Mouse (Mus musculus) ovary, postnatal 10 days (tissue): ENCODE measurements around the gene 2410015M20Rik.
"Not testable (repeated sequence)": the region's sequence is repeated elsewhere in the genome, so short reads cannot be mapped to it uniquely, and the experiment has no call there.

Experiments used
- DNase-seq: peaks from one replicate; pipeline ENCODE4 v3.0.0; 2022; ENCODE audit warnings: low spot score

Gene 2410015M20Rik

DNA sequence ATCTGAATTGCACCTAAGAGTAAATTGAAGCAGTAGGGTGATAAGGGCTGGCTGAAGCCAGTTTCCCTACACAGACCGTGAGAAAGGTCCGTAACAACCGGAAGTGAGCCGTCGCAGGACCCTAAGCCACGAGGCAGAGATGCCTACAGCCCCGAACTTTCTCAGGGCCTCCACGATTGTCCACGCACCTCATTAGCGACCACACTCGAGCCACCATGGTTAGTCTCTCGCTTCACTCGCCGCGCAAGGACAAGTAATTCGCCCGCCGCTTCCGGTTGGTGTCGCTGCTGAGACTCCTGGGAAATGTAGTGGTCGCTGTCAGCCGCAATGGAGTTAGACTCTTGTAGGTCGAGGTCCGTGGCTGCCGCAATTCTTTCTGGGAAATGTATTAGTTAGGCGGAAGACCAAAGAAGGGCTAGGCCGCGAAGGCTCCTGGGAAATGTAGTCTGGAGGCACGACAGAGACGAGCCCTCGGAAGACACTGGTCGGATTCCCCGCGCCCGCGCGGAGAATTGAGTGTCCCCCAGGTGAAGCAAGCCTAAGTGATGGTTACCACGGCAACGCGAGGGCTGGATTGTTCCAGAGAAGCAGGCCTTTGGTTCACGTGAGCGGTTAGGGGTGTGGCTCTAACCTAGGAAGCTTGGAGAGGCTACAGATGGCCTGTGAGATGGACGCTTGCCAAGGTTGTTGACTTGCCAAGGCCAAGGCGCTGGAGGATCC, at the start of gene 2410015M20Rik:
2410015M20Rik (minus strand) TSS at position 320 of the 720 bp plus-strand sequence.
- peak; percentile 83 for DNase-seq

DNA sequence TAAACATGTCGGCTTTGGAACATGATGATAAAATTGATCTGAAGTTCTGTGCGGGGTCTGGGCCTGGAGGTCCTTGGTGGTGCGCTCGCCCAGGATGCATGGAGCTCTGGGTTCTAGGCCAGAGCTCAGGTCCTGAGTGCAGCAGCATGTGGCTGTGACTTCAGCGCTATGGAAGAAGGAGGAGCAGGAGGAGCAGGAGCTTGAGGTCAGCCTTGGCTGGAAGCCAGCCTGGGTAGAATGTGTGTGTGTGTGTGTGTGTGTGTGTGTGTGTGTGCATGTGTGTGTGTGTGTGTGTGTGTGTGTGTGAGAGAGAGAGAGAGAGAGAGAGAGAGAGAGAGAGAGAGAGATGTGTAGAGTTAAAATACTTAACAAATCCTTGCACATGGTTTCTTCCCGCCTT, 46.6 kb upstream of the 2410015M20Rik start:
- DNase-seq: no peak

DNA sequence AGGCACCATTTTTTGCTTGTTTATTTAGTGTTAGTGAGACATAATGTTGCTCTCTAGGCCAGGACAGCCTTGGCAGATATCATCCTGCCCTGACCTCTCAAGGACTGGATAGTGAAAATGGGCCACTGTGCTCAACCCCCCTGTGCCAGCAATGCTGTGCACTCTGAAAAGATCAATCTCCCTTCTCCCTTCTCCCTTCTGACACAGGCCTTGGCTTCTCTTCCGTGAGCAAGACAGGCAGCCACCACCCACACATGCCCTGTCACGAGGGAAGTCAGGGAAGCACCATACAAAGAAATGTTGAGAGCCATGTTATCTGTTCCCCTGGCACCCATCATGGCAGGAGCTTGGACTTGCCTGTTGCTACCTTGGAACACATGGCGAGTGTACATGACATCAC, 45.7 kb upstream of the 2410015M20Rik start:
- no peak for DNase-seq

DNA sequence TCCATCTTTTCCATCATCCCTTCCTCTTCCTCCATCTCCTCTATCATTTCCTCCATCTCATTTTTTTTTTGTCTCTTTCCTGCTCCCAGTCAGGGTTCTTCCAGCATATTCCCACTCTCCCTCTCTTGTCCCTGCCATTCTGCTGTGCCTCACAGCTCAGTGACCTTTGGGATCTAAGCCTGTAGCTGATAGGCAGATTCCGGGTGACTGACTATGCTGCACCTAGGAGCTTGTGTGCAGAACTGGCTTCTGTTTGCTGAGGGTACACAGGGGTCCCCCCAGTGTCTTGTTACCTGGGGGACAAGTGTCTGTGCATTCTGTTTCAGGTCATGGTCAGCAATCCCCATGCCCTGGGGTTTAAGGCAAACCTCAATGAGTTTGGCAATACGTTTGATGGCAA, 45.2 kb upstream of the 2410015M20Rik start:
- DNase-seq: no peak

DNA sequence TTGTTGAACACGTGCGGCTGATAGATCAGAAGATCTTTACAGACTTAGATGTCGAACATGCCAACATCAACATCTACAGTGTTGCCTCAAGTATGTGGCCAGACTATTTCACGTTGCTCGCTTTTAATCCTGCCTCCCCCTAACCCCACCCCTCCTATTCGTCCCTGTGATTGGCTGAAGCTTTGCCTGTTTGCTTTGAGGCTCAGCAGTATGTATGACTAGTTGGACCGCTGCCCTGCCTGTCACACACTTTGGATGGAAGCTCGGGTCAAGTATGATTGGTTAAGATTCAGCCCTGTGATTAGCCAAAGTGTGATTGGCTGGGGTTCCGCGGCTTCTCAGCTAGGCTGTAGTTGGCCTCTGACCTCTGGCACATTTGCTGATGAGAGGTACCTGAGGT, 42.2 kb upstream of the 2410015M20Rik start:
- no peak for DNase-seq

DNA sequence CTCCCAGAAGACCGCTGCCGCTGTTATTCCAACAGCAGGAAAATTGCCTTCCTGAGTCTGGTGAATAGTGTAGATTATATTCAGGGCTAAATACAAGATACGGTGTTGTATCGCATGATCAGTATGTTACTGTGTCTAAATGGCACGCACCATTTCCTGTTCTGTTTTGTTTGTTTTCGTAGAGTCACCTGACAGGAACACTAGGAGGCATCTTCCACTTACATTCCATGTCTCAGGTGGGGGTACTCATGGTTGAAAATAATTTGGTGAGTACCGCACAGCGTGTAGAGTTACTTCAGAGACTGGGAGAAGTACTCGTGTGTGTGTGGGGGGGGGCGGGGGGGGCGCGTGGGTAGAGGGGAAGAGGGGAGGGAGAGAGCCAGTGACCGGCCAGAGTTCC, 38.0 kb upstream of the 2410015M20Rik start:
- DNase-seq: no peak

DNA sequence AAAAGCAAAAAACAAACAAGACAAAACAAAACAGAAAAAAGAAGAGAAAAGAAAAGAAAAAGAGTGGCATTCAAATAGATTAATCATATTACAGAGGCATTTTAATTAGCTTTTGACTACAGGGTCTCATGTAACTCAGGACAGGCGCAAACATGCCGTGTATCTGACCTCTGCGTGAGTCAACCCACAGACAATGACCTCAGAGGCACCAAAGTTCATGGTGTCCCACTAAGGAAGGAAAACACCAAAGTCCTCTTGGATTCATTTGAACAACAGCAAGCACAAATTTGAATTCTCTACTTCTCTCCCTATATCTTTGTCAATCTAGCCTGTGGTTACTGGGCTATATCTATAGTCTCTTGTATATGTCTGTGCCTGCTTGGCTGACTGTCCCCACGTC, 33.7 kb upstream of the 2410015M20Rik start:
- DNase-seq: no peak

DNA sequence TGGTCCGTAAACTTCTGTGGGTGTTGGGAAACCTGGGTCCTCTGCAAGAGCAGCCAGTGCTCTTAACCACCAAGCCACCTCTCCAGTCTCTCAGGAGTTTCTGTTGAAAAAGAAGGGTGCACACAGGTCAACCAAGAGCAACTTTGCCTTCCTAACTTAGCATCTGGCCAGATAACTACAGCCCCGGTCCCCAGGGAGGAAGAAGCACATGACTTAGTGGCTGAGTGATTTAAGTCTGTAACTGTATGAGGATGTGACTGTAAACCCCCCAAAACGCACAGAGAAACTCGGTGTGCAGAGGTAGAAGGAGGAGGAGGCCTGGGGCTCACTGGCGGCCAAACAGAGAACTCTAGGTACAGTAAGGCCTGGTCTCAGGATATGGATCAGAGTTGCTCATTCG, 24.5 kb upstream of the 2410015M20Rik start:
- DNase-seq: no peak

DNA sequence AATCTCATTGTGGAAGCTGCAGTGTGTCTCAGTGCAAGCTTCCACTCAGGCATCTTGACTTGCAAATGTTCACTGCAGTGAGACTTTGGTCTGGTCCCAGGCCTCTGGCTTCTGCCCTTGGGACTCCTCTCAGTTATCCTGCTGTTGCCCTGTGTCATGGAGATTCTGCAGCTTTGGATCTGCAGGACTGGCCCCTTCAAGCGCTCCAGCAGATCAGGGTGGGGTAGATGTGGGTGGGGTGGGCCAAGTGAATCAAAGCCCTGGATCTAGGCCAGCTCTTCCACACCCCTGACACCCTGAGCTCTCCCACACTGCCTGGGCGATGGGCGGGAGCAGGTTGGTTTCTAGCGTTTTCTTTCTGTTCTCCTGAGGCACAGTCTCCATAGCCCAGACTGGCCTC, 22.2 kb upstream of the 2410015M20Rik start:
- no peak for DNase-seq

DNA sequence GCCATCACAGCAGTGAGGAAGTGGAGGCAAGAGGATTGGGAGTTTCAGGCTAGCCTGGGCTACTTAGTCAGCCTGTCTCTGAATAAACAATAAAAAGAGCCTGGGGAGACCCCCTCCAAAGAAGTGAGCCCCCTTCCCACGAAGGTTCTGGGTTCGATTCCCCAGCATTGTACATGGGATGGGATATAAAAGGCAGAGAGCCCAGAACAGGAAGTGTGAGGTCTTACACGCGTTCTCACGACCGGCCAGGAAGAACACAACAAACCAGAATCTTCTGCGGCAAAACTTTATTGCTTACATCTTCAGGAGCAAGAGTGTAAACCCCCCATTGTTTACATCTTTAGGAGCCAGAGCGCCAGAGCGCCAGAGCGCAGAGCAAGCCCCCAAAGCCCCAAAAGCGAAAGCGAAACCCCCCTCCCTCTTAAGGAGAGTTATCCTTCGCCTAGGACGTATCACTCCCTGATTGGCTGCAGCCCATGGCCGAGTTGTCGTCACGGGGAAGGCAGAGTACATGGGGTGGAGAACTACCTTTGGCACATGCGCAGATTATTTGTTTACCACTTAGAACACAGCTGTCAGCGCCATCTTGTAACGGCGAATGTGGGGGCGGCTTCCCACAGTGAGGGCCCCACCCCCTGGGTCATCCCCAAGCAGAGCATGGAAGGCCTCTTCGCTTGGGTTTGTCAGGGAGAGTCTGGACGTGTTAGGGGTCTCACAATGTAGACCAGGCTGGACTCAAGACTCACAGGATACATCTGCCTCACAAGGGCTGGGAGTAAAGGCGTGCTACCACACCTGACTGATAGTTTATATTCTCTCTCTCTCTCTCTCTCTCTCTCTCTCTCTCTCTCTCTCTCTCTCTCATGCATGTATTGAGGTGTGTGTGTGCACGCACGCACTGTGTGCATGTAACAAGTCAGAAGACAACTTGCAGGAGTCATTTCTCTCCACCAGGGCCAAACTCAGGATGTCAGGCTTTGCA, 20.5 kb upstream of the 2410015M20Rik start:
- not testable (repeated sequence) for DNase-seq

DNA sequence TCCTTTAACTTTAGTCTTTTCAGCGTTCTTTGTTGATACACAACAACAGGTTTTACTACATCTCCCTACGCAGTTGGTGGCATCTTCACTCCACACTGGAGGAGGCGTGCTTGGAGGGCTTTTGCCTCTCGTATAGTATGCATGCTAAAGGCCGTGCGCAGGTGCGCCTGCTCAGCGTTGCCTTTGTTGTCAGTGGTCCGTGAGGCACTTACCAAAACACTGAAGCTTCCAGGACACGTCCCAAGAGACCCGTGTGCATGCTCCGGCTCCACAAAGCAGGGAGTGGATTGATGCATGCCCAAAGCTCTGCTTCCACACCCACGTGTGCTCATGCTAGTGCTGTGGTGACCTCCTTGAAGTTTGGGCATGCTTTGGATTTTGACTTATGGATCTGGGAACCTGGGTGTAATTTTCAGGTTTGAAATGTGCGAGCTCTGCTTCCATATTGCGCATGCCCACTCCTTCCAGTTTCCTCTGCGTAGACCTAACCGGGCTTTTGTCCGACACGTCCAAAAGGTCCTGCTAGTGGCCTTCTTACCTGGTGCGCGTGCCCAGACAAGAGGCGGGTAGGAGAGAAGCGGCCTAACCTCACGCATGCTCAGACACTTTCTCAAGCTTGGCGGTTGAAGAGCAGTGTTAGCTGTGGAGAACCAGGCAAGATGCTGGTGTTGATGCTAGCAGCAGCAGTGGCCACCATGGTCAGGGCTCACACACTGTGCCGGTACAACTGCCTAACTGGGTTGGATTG, 18.1 kb upstream of the 2410015M20Rik start, which contains the start of gene Catsperd:
Catsperd (plus strand) TSS at position 614 of the 748 bp plus-strand sequence.
- DNase-seq: no peak

DNA sequence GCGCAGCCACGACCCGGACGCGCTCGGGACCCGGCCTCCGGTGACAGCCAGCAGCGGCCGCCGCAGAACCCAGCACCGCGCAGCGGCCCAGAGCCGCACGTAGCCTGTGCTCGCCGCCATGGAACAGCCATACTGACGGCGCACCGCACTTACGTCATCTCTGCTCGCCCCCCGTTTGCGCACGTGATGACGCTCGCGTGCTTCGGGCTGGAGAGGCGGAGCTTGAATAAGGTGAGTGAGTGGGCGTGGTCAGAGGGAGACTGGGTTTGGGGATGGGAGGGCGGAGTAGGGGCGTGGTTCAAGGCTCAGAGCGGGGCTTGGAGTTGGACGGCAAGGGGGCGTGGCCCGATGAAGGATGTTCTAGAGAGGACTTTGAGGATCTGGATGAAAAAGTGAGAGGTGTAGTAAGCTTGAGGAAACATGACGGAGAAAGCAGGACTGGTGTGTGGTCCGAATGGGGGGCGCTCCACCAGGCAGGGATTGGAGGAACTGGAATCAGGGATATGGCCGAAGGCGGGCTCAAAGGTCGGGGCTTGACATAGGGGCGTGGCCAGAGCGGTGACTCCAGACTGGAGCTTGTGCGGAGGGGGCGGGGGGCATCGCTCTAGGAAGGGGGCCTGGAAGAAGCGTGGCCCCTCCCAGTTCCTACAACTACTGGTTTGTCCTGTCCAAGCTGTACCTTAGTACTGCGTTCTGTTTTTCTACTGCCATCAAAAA, 17.3 kb upstream of the 2410015M20Rik start, which contains the start of gene Lonp1:
Lonp1 (minus strand) TSS at position 134 of the 717 bp plus-strand sequence.
- DNase-seq: peak; percentile 90

DNA sequence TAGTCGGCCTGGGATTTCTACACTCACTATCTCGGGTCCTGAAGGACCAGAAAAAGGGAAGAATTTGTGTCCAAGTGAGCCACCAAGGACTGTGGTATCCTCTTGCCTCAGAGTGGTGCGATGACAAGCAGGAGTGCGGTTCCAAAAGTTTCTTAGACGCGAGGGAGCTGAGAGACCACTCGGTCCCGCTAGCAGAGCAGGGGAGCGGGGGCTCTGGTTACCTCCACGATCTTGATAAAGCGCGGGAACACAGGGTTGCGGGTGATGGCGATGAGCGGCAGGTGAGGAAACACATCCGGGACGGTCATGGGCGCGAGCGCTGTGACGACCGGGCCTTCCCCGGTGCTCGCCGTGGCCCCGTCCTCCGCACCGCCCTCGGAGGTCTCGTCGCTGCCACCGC, 16.7 kb upstream of the 2410015M20Rik start:
- no peak for DNase-seq

DNA sequence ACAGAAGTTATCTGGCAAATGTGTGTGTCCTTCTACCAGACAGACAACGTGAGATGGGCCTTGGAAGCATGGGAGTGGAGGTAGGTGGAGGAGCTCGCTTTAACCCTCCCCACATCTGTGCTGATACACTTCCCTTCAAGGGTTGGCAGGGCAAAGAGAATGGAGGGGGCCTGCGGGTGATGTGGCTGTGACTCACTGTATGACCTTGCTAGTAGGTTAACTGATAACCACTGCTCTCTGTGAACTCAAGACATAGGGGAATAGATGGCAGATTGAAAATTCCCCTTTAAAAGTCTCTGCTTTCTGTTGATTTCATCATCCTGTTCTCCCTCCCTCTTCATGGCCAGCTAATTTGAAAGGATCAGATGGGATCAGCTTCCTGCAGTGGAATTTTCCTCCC, 15.9 kb upstream of the 2410015M20Rik start:
- no peak for DNase-seq

DNA sequence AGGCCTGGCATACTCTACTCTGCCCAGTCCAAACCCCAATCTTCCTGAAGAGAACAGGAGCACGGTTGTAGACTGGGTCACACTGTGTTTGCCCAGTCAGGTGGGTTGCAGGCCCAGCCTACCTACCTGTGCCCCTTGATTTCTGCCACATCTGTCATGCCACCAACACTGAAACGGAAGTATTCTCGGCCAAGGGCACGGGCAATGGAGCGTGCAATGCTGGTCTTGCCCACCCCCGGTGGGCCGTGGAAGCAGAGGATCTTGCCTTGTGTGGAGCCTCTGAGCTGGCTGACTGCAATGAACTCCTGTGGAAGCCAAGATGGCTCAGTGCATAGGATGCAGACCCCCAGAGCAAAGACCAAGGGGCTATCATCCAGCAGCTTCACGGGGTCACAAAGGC, 8.1 kb upstream of the 2410015M20Rik start:
- no peak for DNase-seq

DNA sequence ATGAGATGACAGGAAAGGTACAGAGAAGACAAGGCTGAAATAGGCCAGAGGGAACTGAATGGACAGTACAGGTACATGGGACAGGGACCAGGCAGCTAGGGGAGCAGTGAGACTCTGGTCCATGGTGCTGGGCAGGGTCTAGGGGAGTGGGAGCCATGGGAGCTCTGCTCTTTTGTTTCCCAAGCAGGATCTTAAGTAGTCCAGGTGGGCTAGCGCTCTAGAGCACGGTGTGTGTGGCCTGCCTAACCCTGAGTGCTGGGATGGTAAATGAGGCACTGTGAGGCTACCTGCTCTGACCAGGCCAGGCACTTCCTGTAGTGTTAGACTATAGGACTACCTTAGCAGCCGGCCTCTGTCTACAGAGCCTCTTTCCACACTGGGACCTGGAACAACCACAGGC, 7.2 kb upstream of the 2410015M20Rik start:
- DNase-seq: no peak

DNA sequence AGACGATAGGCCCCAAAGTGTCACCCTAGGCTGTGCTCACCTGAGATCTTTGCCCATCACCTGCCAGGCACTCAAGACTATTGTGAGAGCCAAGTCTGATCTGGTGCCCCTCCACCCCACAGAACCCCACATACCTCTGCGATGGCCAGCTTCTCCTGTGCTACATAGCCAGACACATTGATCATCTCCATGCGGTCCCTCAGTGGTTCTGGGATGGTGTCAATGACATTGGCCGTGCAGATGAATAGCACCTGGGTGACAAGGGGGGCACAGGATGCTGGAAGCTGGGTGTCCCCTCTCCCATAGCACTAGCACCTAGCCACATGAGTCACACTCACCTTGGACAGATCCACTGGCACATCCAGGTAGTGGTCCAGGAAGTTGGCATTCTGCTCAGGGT, 6.2 kb upstream of the 2410015M20Rik start:
- DNase-seq: no peak

DNA sequence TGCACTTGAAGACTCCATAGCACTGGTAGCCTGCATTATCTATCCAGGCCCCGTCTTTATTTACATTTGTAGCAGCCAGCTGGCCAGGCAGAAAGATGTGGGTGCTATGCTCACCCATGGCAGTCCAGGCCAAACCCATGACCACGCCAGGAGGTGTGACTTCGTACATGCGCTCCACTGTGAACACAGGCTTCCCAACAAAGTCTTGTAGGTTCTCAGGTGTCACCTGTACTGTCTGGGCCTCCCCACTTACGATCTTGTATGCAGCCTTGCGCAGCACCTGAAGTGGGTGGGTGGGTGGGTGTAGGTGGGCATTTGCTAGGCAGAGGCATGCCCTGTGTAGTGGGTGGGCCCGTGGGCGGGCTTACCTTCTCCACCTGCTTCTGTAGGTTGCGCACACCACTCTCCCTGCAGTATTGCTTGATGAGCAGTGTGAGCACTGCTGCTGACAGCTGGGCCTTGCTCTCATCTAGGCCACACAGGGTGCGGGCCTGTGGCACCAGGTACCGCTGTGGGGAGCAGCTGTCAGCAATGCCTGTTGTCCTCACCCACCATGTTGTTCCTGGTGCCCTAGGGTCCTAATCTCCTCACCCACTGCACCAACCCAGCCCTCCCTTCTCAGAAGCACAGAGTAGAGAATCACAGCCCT, 5.7 kb upstream of the 2410015M20Rik start:
- DNase-seq: no peak

DNA sequence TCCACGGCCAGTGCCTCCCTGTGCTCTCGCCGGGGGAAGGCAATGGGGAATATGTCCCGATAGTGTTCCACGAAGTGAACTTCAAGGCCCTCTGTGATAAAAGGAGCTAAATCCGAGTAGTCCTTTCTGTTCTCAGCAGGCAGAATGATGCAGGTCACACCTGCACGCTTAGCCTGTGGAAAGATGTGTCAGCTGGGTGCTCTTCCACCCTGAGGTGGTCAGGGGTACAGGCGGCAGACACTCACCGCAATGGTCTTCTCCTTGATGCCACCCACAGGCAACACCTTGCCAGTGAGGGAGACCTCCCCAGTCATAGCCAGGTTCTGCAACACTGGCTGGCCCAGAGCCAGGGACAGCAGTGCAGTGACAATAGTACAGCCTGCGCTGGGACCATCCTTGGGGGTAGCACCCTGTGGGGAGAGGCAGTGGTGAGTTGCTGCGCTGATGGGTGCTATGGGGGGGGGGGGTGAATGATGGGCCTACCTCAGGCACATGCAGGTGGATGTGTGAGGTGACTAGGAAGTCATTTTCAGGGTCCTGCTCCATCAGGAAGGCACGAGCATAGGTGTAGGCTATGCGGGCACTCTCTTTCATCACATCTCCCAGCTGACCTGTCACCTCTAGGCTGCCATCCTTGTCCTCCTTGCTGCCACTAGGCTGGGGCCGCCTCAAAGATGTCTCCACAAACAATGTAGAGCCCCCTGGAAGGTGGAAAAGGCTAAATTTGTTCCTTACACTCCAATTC, 5.0 kb upstream of the 2410015M20Rik start:
- DNase-seq: no peak

DNA sequence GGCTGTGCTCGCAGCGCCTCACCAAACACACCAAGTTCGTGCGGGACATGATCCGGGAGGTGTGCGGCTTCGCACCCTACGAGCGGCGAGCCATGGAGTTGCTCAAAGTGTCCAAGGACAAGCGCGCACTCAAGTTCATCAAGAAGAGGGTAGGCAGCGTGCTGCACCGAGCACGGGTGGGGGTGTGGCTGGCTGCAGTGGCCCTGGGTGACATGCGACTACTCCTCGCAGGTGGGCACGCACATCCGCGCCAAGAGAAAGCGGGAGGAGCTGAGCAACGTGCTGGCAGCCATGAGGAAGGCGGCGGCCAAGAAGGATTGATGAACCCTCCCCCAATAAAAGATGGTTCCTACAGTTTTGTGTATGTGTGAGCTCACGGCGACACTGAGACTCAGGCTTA, 4.3 kb upstream of the 2410015M20Rik start:
- not testable (repeated sequence) for DNase-seq
